Mouse (Mus musculus): ENCODE measurements around the gene Pgbd5. TPM values are rescaled to one million over a fixed set of nuclear protein-coding genes. Genes with fewer than 3 reads are reported as not detected.

The Pgbd5 gene
- total RNA-seq (2017): not detected in 2 replicates

DNA sequence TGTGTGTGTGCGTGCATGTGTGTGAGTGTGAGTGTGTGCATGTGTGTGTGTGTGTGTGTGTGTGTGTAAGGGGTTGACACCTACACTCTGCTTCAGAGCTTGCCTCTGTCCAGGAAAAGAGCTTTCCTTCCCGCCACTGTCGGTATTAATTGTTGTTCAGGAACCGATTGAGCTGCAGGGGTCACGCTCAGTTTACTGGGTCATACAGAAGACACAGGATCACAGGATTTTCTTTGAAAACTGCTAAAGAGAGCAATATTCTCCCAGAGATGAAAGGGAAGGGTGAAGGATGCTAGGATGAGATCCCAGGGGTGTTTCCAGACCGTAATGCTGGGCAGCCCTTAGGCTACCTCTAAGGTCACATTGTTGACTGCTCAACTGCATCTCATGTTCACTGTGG, at the start of gene Pgbd5:
Gene Pgbd5 (minus strand): TSS at position 101 of the 400 bp plus-strand sequence.
- no peak for ATAC-seq (ENCODE audit: extremely low read depth, insufficient number of reproducible peaks, low FRiP score, poor library complexity, severe bottlenecking)

DNA sequence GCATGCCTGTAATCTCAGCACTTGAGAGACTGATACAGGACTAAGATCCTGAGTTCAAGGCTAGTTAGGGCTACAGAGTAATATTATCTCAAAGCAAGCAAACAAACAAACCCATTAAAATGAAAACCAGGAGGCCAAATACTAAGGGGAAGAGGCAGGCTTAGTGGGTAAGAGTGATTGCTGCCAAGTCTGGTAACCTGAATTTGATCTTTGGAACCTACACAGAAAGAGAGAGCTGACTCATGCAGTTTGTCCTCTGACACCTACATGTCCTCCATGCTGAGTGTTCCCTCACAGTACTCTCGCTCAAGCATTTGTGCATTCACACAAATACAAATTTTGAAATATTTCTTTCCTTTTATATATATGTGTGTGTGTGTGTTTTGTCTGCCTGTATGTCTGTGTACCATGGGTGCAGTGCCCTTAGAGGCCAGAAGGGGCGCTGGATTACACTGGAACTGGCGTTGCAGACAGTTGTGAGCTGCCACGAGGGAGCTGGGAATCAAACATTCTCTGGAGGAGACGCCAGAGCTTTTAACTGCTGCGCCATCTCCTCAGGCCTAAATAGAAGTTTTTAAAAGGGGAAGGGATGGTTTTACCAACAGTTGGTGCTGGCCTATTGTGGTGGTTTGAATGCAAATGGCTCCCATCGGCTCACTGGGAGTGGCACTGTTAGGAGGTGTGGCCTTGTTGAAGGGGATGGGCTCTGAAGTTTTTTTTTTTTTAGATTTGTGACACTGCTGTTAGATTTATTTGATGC, 44.1 kb upstream of the Pgbd5 start:
- ATAC-seq (ENCODE audit: extremely low read depth, insufficient number of reproducible peaks, low FRiP score, poor library complexity, severe bottlenecking): no peak

DNA sequence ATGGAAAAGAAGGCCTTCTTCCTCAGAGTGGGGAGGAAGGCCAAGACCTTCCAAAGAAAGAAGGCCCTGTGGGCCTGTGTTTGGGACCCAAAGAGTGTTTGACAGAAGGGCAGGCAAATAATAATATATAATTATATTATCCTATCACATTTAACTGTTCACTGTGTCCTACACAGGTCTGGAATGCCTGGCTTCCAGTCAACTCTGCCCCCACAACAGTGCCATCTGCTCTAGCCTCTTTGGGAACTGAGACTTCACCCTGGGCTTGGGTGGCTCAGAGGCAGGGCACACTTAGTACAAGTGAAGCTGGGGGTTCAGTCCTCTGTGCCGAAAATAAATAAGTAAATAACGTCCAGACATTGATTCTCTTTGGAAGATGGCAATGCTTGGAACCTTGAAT, 43.3 kb upstream of the Pgbd5 start:
- ATAC-seq (ENCODE audit: extremely low read depth, insufficient number of reproducible peaks, low FRiP score, poor library complexity, severe bottlenecking): no peak

DNA sequence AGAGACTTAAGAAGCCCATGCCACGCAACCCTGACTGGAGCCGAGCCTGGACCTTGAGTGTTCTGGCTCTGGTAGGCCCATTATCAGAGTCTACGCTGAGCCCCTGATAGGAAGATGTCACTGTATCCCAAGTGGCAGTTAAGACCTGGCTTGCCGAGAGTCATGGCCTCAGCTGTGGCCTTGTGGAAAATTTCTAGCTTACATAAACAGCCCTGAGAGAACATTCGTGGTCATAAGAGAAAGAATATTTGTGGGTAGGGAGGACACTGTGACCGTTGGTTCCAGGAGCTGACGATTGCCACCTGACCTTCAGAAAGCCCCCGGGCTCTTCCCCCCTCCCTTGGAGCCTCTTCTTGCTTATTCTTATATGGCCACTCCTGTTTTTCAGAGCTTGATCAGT, 40.9 kb upstream of the Pgbd5 start:
- ATAC-seq (ENCODE audit: extremely low read depth, insufficient number of reproducible peaks, low FRiP score, poor library complexity, severe bottlenecking): no peak

- no peak for ATAC-seq (ENCODE audit: extremely low read depth, insufficient number of reproducible peaks, low FRiP score, poor library complexity, severe bottlenecking)
These were observed 39.8 kb upstream of the Pgbd5 start for GRCm38 (mm10) chr8:124479251-124479650.

DNA sequence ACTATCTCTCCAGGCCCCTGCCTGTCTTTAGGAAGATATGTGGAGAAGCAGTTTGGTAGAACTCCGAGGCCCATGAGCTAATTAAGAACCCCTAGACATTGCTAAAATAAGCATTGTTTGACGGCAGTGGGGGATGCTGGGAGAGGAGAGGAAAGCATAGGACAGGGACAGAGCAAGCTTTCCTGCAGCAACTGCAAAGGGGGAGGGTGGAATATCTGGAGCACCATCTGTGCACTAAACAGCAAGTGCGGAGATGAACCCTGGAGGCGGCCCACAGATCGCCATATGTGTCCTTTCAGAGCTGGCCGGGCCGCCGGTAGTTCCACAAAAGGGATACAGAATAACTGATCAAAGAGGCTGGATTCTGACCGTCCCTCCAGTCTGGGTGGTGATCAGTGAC, 37.2 kb upstream of the Pgbd5 start:
- no peak for ATAC-seq (ENCODE audit: extremely low read depth, insufficient number of reproducible peaks, low FRiP score, poor library complexity, severe bottlenecking)

DNA sequence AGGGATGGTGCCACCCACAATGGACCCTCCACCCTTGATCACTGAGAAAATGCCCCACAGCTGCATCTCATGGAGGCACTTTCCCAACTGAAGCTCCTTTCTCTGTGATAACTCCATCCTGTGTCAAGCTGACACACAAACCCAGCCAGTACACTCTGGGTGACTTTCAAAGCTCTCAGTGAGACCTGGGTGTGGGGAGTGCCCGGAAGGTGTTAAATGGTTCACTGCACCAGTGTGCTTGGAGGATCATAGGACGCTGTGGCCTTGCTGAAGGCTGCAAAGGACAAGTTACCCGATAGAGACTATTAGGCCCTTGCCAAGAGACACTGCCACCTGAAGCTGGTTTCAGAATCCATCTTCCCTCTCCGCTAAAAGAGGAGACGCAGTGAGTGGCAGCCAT, 36.2 kb upstream of the Pgbd5 start:
- ATAC-seq (ENCODE audit: extremely low read depth, insufficient number of reproducible peaks, low FRiP score, poor library complexity, severe bottlenecking): no peak

- ATAC-seq (ENCODE audit: extremely low read depth, insufficient number of reproducible peaks, low FRiP score, poor library complexity, severe bottlenecking): no peak
These were observed 25.2 kb upstream of the Pgbd5 start for GRCm38 (mm10) chr8:124464641-124465040.

DNA sequence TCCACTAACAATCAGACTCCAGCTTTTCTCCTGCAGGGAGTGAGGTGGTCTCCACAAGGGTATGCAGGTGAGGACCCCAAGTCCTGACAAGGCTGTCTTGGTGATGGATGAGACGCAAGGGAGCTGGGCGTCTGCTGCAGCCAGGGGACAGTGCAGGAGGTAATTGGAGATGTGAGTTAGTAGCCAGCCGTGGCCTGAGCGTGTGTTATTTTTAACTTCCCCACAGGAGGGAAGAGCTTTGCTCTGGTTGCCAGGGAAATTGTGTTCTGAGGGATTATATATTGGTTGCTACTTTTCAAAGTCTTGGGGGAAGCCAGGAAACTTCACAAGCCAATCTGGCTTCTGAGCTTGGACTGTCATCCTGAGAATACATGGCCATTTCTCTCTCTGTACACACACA, 23.7 kb upstream of the Pgbd5 start:
- no peak for ATAC-seq (ENCODE audit: extremely low read depth, insufficient number of reproducible peaks, low FRiP score, poor library complexity, severe bottlenecking)

DNA sequence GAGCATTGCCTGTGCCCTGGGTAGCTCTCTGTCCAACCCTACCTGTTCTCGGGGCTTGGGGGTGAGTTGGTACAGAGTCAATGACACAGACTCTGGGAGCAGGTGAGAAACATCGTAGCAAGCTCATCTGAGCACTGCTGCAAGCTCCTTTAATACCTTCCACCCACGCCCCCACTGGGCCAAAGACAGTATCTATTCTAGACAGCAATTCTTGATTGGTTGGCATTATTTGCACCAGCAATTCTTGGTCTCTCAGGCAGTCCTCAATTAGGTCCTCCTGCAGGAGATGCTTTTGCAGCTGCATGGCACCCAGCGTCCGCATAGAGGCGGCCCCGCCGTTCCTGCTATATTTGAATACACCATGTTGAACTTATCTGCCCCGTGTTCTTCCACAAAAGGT, 22.7 kb upstream of the Pgbd5 start:
- ATAC-seq (ENCODE audit: extremely low read depth, insufficient number of reproducible peaks, low FRiP score, poor library complexity, severe bottlenecking): no peak

DNA sequence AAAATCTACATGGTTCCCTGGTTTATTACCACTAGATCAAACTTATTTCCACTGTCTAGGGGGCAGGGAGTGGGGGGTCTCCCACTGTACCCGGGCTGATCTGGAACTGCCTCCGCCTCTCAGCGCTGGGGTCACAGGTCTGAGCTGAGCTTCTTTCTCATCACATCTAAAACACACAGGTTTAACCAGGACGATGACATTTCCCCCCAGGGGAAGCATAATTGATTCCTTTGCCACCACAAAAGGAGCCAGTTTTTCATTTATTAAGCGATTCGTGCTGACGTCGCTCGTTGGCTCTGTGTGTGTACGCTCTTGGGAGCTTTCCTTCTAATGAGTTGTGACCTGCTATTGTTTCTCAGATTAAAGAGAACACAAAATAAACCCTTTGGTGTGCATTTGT, 21.6 kb upstream of the Pgbd5 start:
- no peak for ATAC-seq (ENCODE audit: extremely low read depth, insufficient number of reproducible peaks, low FRiP score, poor library complexity, severe bottlenecking)

GRCm38 (mm10) chr8:124460660-124461059, 21.2 kb upstream of the Pgbd5 start:
- no peak for ATAC-seq (ENCODE audit: extremely low read depth, insufficient number of reproducible peaks, low FRiP score, poor library complexity, severe bottlenecking)

GRCm38 (mm10) chr8:124459627-124460026, 20.2 kb upstream of the Pgbd5 start:
- no peak for ATAC-seq (ENCODE audit: extremely low read depth, insufficient number of reproducible peaks, low FRiP score, poor library complexity, severe bottlenecking)

DNA sequence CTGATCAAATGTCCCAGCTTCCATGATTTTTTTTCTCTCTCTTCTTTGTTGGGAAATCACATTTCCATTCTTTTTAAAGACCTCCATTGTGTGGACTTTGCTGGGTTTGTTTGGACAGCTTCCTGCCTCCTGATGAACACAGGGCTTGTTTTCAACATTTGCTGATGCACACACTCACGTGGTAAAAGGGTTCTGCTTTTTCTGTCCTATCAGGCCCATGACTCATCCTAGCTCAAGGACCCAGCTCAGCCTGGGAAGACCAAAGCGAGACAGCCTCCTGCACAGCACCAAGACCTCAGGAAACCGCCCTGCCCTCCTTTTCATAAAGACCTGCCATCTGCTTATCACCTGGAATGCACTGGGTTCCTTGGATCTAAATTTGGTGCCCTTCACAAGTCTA, 15.9 kb upstream of the Pgbd5 start:
- no peak for ATAC-seq (ENCODE audit: extremely low read depth, insufficient number of reproducible peaks, low FRiP score, poor library complexity, severe bottlenecking)

DNA sequence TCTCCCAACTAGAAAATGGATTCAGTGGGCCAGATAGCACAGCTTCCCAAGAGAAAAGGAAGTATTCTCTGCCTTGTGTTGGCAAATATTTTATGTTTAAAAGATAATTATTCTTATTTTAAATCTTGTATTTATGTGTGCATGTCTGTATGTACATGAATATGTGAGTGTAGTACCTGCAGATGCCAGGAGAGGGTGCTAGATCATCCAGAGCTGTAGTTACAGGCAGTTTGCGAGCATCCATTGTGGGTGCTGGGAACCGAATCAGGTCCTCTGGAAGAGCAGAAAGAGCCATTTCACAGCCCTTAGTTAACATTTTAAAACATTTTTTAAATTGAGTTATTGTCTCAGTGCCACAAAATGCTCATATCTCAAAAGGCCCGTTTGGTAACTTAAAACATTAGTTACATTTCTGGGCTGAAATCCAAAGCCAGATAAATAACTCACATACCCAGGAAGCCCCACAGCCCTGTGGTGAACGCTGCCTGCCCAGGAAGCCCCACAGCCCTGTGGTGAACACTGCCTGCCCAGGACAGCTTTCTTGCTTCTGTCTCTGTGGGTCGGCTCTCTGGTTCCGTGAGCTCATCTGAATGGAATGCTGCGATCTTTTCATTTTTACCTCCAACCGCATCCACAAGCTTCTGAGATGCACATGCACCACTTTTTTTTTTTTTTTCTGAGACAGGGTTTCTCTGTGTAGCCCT, 10.9 kb upstream of the Pgbd5 start:
- ATAC-seq (ENCODE audit: extremely low read depth, insufficient number of reproducible peaks, low FRiP score, poor library complexity, severe bottlenecking): no peak

GRCm38 (mm10) chr8:124448962-124449670, 9.7 kb upstream of the Pgbd5 start:
- no peak for ATAC-seq (ENCODE audit: extremely low read depth, insufficient number of reproducible peaks, low FRiP score, poor library complexity, severe bottlenecking)

DNA sequence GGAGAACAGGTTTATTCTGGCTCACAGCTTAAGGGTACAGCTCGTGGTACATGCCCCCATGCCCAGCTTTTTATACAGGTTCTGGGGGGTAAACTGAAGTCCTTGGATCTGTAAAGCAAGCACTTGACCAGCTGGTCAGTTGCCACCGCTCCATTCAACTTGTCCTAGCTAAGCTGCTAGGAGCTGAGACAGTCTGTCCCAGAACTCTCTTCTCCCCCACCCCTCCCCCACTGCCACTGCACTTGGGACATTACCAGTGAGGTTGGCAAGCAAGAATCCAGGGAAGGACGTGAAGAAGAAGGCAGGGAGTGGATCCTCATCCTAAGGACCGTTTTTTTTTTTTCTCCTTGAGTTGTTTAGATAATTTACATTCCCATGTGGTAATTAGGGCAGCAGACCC, 2.7 kb downstream of the Pgbd5 start:
- ATAC-seq (ENCODE audit: extremely low read depth, insufficient number of reproducible peaks, low FRiP score, poor library complexity, severe bottlenecking): no peak

GRCm38 (mm10) chr8:124435707-124436243, 3.7 kb downstream of the Pgbd5 start:
- ATAC-seq (ENCODE audit: extremely low read depth, insufficient number of reproducible peaks, low FRiP score, poor library complexity, severe bottlenecking): no peak

GRCm38 (mm10) chr8:124435170-124435569, 4.3 kb downstream of the Pgbd5 start:
- ATAC-seq (ENCODE audit: extremely low read depth, insufficient number of reproducible peaks, low FRiP score, poor library complexity, severe bottlenecking): no peak

All from neutrophil, adult 5-6 weeks (primary cell).